Mouse (Mus musculus) ES-E14 (cell line): ENCODE measurements at regions not wholly inside any gene's neighbourhood (a gene's known extent, or its start where the extent isn't known, plus 50 kb on each side); places are given as distances from the start of the nearest gene placed in this dataset.

Experiments used
- CHD2 ChIP-seq: IDR thresholded peaks from 2 replicates; pipeline ENCODE4 v1.6.1; 2014; ENCODE audit warnings: mild to moderate bottlenecking, low read depth, low read length, inconsistent platforms
- HCFC1 ChIP-seq: IDR thresholded peaks from 2 replicates; pipeline ENCODE4 v1.6.1; 2012; ENCODE audit warnings: low read length, inconsistent platforms, borderline replicate concordance; ENCODE audit not compliant: insufficient read depth
- MAFK ChIP-seq: IDR thresholded peaks from 2 replicates; pipeline ENCODE4 v1.6.1; 2014; ENCODE audit warnings: mild to moderate bottlenecking, low read depth, low read length, inconsistent platforms; ENCODE audit not compliant: insufficient read depth
- ZC3H11A ChIP-seq: IDR thresholded peaks from 2 replicates; pipeline ENCODE4 v1.6.1; 2012; ENCODE audit warnings: low read depth, mild to moderate bottlenecking, inconsistent platforms, low read length, borderline replicate concordance
- ZNF384 ChIP-seq: IDR thresholded peaks from 2 replicates; pipeline ENCODE4 v1.6.1; 2012; ENCODE audit warnings: low read depth, low read length, inconsistent platforms

GRCm38 (mm10) chr9:115407901-115408470 lies 97.8 kb upstream of the Stt3b start:
- TF ChIP-seq HCFC1 (no peak), MAFK (no peak), CHD2 (no peak), ZC3H11A (no peak), ZNF384 (no peak)
